ENCODE assay signal across 14 mouse cellular contexts in genomic region chr14:45503934-45504333, GRCm38 (mm10). TPM values are rescaled to one million over a fixed set of nuclear protein-coding genes. Genes with fewer than 3 reads are reported as not detected.
"Had no signal": no experiment of that assay in that cellular context is flagged by ENCODE, and none has a peak within 500 bp of the region (broad histone marks: within the 10 kb centered on the region; RNA-seq: fewer than 3 reads in every experiment).

No protein-coding gene starts in this region.

- H3K4me1 ChIP-seq: megakaryocyte, embryonic 14.5 days had no signal

- H3K4me3 ChIP-seq: kidney, embryonic 15.5 days; limb, embryonic 10.5 days; liver, embryonic 13.5 days; megakaryocyte, embryonic 14.5 days; midbrain, embryonic 15.5 days; neural tube, embryonic 13.5 days; stomach, embryonic 15.5 days had no signal

- H3K4me2 ChIP-seq: kidney, embryonic 15.5 days; liver, embryonic 13.5 days; midbrain, embryonic 11.5 days; midbrain, embryonic 15.5 days; neural tube, embryonic 13.5 days; stomach, embryonic 15.5 days had no signal

- H3K9ac ChIP-seq: kidney, embryonic 15.5 days; liver, embryonic 13.5 days; liver, postnatal 0 days; midbrain, embryonic 15.5 days; neural tube, embryonic 13.5 days; stomach, embryonic 15.5 days had no signal

- H3K9me3 ChIP-seq: kidney, embryonic 15.5 days; limb, embryonic 10.5 days; liver, embryonic 13.5 days; megakaryocyte, embryonic 14.5 days; midbrain, embryonic 15.5 days; neural tube, embryonic 13.5 days; stomach, embryonic 15.5 days had no signal

- H3K27ac ChIP-seq: kidney, embryonic 15.5 days; limb, embryonic 10.5 days; liver, embryonic 13.5 days; macrophage; midbrain, embryonic 15.5 days; neural tube, embryonic 13.5 days; stomach, embryonic 15.5 days had no signal

- H3K27me3 ChIP-seq: kidney, embryonic 15.5 days; liver, embryonic 13.5 days; megakaryocyte, embryonic 14.5 days; midbrain, embryonic 15.5 days; neural tube, embryonic 13.5 days; stomach, embryonic 15.5 days had no signal

- DNase-seq: liver, embryonic 13.5 days; liver, postnatal 0 days; retina, postnatal 1 day; right cerebral cortex, postnatal 14 days; thymus, adult 2 months; thymus, postnatal 25 days had no signal

- H3K36me3 ChIP-seq: midbrain, embryonic 15.5 days; stomach, embryonic 15.5 days had no signal

- ATAC-seq: liver, postnatal 0 days; midbrain, embryonic 15.5 days had no signal

RNA-seq across cellular contexts. Expression of gene Fermt2, which starts 26.0 kb away (rescaled TPM):
- polyA plus RNA-seq: macrophage had no signal
